Comparison of ENCODE assay signal across 7 mouse cellular contexts in genomic region chr12:86890796-86891301, GRCm38 (mm10). TPM values are rescaled to one million over a fixed set of nuclear protein-coding genes. Genes with fewer than 3 reads are reported as not detected.
DNase-seq lines count a peak whose midpoint lies in the region; ATAC-seq and TF ChIP-seq lines count a peak whose summit lies in the region.

No protein-coding gene starts in this region.

- TF ChIP-seq POLR2A in liver, adult 2 months (IDR thresholded peaks at IDR 0.05; ENCODE audit: extremely low read depth, insufficient read depth, low read length): no peak

- peaks cover 29% of the 10 kb centered on the region for H3K4me1 ChIP-seq in liver, adult 2 months (ENCODE audit: control insufficient read depth, insufficient read depth, low read length)
- peaks cover 81% of the 10 kb centered on the region for H3K4me1 ChIP-seq in embryonic facial prominence, embryonic 12.5 days
- H3K4me1 ChIP-seq in midbrain, embryonic 12.5 days: peaks cover 93% of the 10 kb centered on the region

- TF ChIP-seq CTCF in liver, adult 2 months (IDR thresholded peaks at IDR 0.05; ENCODE audit: low read depth, low read length): no peak

- H3K9me3 ChIP-seq in embryonic facial prominence, embryonic 12.5 days: no peaks in the 10 kb centered on the region
- no peaks in the 10 kb centered on the region for H3K9me3 ChIP-seq in midbrain, embryonic 12.5 days

- H3K79me2 ChIP-seq in liver, adult 2 months (ENCODE audit: control insufficient read depth, insufficient read depth, low read length): no peaks in the 10 kb centered on the region

- DNase-seq in liver, adult 2 months (ENCODE audit: extremely low read depth, low read depth, low spot score): peak; percentile 64
- no peak for DNase-seq in liver
- DNase-seq in induced T-regulatory cell, adult 2 months (ENCODE audit: low read depth): peak; percentile 70
- no peak for DNase-seq in adrenal gland, postnatal 25 days

- H3K4me3 ChIP-seq in liver, adult 2 months (ENCODE audit: insufficient read depth, low read depth, low read length): no peak overlapping the region
- no peak overlapping the region for H3K4me3 ChIP-seq in embryonic facial prominence, embryonic 12.5 days
- no peak overlapping the region for H3K4me3 ChIP-seq in midbrain, embryonic 12.5 days

- H3K4me2 ChIP-seq in embryonic facial prominence, embryonic 12.5 days (replicated peaks): peak overlapping the region; percentile 54; the same call in 1 of the 2 replicates
- H3K4me2 ChIP-seq in midbrain, embryonic 12.5 days (replicated peaks): peak overlapping the region; percentile 57

- WGBS in liver, adult 2 months: 13% methylated on average over 8 of the region's 8 CpGs
- 24% methylated on average over 8 of the region's 8 CpGs for WGBS in embryonic facial prominence, embryonic 12.5 days
- 28% methylated on average over 8 of the region's 8 CpGs for WGBS in midbrain, embryonic 12.5 days

- ATAC-seq in embryonic facial prominence, embryonic 12.5 days (ENCODE audit: insufficient number of reproducible peaks, insufficient read depth, low FRiP score, low TSS enrichment): no peak
- no peak for ATAC-seq in midbrain, embryonic 12.5 days (ENCODE audit: low FRiP score, low read depth)
- ATAC-seq in monocyte, adult 5-6 weeks (replicated peaks; ENCODE audit: insufficient number of reproducible peaks, low FRiP score, low TSS enrichment, poor library complexity, severe bottlenecking): no peak

- peak overlapping the region; percentile 87 for H3K27ac ChIP-seq in liver, adult 2 months (replicated peaks; ENCODE audit: insufficient read depth, low read depth, low read length)
- H3K27ac ChIP-seq in embryonic facial prominence, embryonic 12.5 days: peak overlapping the region; percentile 99
- H3K27ac ChIP-seq in midbrain, embryonic 12.5 days (replicated peaks): peak overlapping the region; percentile 98

- H3K27me3 ChIP-seq in liver, adult 2 months (ENCODE audit: control insufficient read depth, insufficient read depth, low read length): no peaks in the 10 kb centered on the region
- H3K27me3 ChIP-seq in embryonic facial prominence, embryonic 12.5 days: no peaks in the 10 kb centered on the region
- 0 out of 2 replicates have a peak, but pooled peaks cover 11% of the 10 kb centered on the region for H3K27me3 ChIP-seq in midbrain, embryonic 12.5 days

- no peaks in the 10 kb centered on the region for H3K36me3 ChIP-seq in liver, adult 2 months (ENCODE audit: control insufficient read depth, insufficient read depth, low read length)
- no peaks in the 10 kb centered on the region for H3K36me3 ChIP-seq in embryonic facial prominence, embryonic 12.5 days
- no peaks in the 10 kb centered on the region for H3K36me3 ChIP-seq in midbrain, embryonic 12.5 days

- H3K9ac ChIP-seq in liver, adult 2 months (ENCODE audit: low read depth, low read length): peak overlapping the region; percentile 59
- peak overlapping the region; percentile 30; the same call in 1 of the 2 replicates for H3K9ac ChIP-seq in embryonic facial prominence, embryonic 12.5 days
- peak overlapping the region; percentile 51 for H3K9ac ChIP-seq in midbrain, embryonic 12.5 days (replicated peaks)

RNA-seq across cellular contexts. Expression of gene Irf2bpl, which starts 6.3 kb away (rescaled TPM):
- total RNA-seq in liver, adult 2 months (2014; rRNA removed): 6.8 and 9.3 TPM in 2 replicates
- polyA plus RNA-seq in liver, adult 2 months (2012; rRNA removed): 10.5 and 10.8 TPM in 2 replicates
- polyA plus RNA-seq in embryonic facial prominence, embryonic 12.5 days (2016; fragmentation: Nextera tagmentation; extraction: Ambion mirVana): 53.9 and 59.2 TPM in 2 replicates
- polyA plus RNA-seq in midbrain, embryonic 12.5 days (2016; fragmentation: Nextera tagmentation; extraction: Ambion mirVana): 74.0 and 76.0 TPM in 2 replicates
- total RNA-seq in monocyte, adult 5-6 weeks (2017): 15.1 to 32.7 TPM (median 18.2 TPM) in 3 replicates
- 65.4 and 74.6 TPM in 2 replicates for total RNA-seq in adrenal gland, postnatal 25 days (2021)

RNA-seq across cellular contexts. Expression of gene Cipc, which starts 56.0 kb away (rescaled TPM):
- 15.7 and 26.4 TPM in 2 replicates for total RNA-seq in liver, adult 2 months (2014; rRNA removed)
- 28.4 and 36.0 TPM in 2 replicates for polyA plus RNA-seq in liver, adult 2 months (2012; rRNA removed)
- polyA plus RNA-seq in embryonic facial prominence, embryonic 12.5 days (2016; fragmentation: Nextera tagmentation; extraction: Ambion mirVana): 29.2 and 31.9 TPM in 2 replicates
- polyA plus RNA-seq in midbrain, embryonic 12.5 days (2016; fragmentation: Nextera tagmentation; extraction: Ambion mirVana): 44.3 and 46.4 TPM in 2 replicates
- total RNA-seq in monocyte, adult 5-6 weeks (2017): 25.1 to 34.7 TPM (median 25.9 TPM) in 3 replicates
- 29.9 and 31.0 TPM in 2 replicates for total RNA-seq in adrenal gland, postnatal 25 days (2021)

Comparison
In these comparisons a context has a peak if more than half of its experiments do, and no peak if none do; other contexts are left out.
1. DNase-seq: peak in liver, adult 2 months (single experiment) and induced T-regulatory cell, adult 2 months (single experiment); none in liver (single experiment) and adrenal gland, postnatal 25 days (single experiment).
2. Peak in every context shown above with its lines, with median percentiles within 50 percentile points of each other: H3K27ac ChIP-seq and H3K9ac ChIP-seq.